Mouse (Mus musculus): ENCODE measurements around the gene Swi5.
"Not testable (repeated sequence)": the region's sequence is repeated elsewhere in the genome, so short reads cannot be mapped to it uniquely, and the experiment has no call there.

Gene Swi5

GRCm38 (mm10) chr2:32311443-32312317, 23.8 kb upstream of the Swi5 start:
- DNase-seq (ENCODE audit: low spot score in 2 of 2): no peak

- DNase-seq (ENCODE audit: low spot score in 2 of 2): no peak
These were observed 22.4 kb upstream of the Swi5 start for GRCm38 (mm10) chr2:32310096-32310845.

GRCm38 (mm10) chr2:32308870-32309568, 21.1 kb upstream of the Swi5 start:
- no peak for DNase-seq (ENCODE audit: low spot score in 2 of 2)

- DNase-seq (ENCODE audit: low spot score in 2 of 2): no peak
These were observed 20.3 kb upstream of the Swi5 start for GRCm38 (mm10) chr2:32307941-32308760.

- no peak for DNase-seq (ENCODE audit: low spot score in 2 of 2)
These were observed 19.4 kb upstream of the Swi5 start for GRCm38 (mm10) chr2:32307247-32307798.

GRCm38 (mm10) chr2:32306176-32306575, 18.3 kb upstream of the Swi5 start:
- no peak for DNase-seq (ENCODE audit: low spot score in 2 of 2)

GRCm38 (mm10) chr2:32305668-32306067, 17.8 kb upstream of the Swi5 start:
- no peak for DNase-seq (ENCODE audit: low spot score in 2 of 2)

GRCm38 (mm10) chr2:32304145-32304832, 16.4 kb upstream of the Swi5 start:
- DNase-seq (ENCODE audit: low spot score in 2 of 2): peak in 1 of 2 experiments; percentile 33

GRCm38 (mm10) chr2:32302952-32303351, 15.1 kb upstream of the Swi5 start:
- DNase-seq (ENCODE audit: low spot score in 2 of 2): peak in 1 of 2 experiments; percentile 8

GRCm38 (mm10) chr2:32299469-32299868, 11.6 kb upstream of the Swi5 start:
- DNase-seq (ENCODE audit: low spot score in 2 of 2): no peak

GRCm38 (mm10) chr2:32295842-32296241, 8.0 kb upstream of the Swi5 start:
- not testable (repeated sequence) for DNase-seq (ENCODE audit: low spot score in 2 of 2)

- DNase-seq (ENCODE audit: low spot score in 2 of 2): no peak
These were observed 7.4 kb upstream of the Swi5 start for GRCm38 (mm10) chr2:32295285-32295684.

GRCm38 (mm10) chr2:32294348-32294747, 6.5 kb upstream of the Swi5 start:
- DNase-seq (ENCODE audit: low spot score in 2 of 2): no peak

- DNase-seq (ENCODE audit: low spot score in 2 of 2): no peak
These were observed 1.7 kb upstream of the Swi5 start for GRCm38 (mm10) chr2:32289578-32289977.

- DNase-seq (ENCODE audit: low spot score in 2 of 2): no peak
These were observed 576 bp upstream of the Swi5 start for GRCm38 (mm10) chr2:32288371-32288931.

- no peak for DNase-seq (ENCODE audit: low spot score in 2 of 2)
These were observed 488 bp downstream of the Swi5 start, which contains the start of gene Golga2 for GRCm38 (mm10) chr2:32287334-32287840. Gene Golga2 (plus strand): TSS chr2:32287384.

- no peak for DNase-seq (ENCODE audit: low spot score in 2 of 2)
These were observed 3.9 kb downstream of the Swi5 start for GRCm38 (mm10) chr2:32283986-32284385.

GRCm38 (mm10) chr2:32282727-32283126, 5.1 kb downstream of the Swi5 start:
- no peak for DNase-seq (ENCODE audit: low spot score in 2 of 2)

- no peak for DNase-seq (ENCODE audit: low spot score in 2 of 2)
These were observed 5.6 kb downstream of the Swi5 start for GRCm38 (mm10) chr2:32282289-32282688.

- DNase-seq (ENCODE audit: low spot score in 2 of 2): no peak
These were observed 12.1 kb downstream of the Swi5 start for GRCm38 (mm10) chr2:32275823-32276222.

Data from frontal cortex, postnatal 10 days (tissue).